Mouse (Mus musculus): ENCODE results near the gene Ints11.

- TF ChIP-seq CTCF (IDR thresholded peaks at IDR 0.05; ENCODE audit: low read depth) (no peak), EP300 (IDR thresholded peaks at IDR 0.05; ENCODE audit: low read depth) (no peak)
These were observed 13.3 kb upstream of the Ints11 start for GRCm38 (mm10) chr4:155856071-155856470.

All from liver, embryonic 14.5 days (tissue).